Mouse (Mus musculus): Measurements from ENCODE around the gene Slc51b.

- TF ChIP-seq CHD2 (IDR thresholded peaks at IDR 0.05; ENCODE audit: low read depth, low read length), result no peak
- TF ChIP-seq ZC3H11A (IDR thresholded peaks at IDR 0.05; ENCODE audit: borderline replicate concordance, low read depth, low read length), result no peak
- TF ChIP-seq HCFC1 (IDR thresholded peaks at IDR 0.05; ENCODE audit: borderline replicate concordance, insufficient read depth, low read length), result no peak
- no peak for TF ChIP-seq MAFK (IDR thresholded peaks at IDR 0.05; ENCODE audit: insufficient read depth, low read depth, low read length)
- no peak for TF ChIP-seq ZNF384 (IDR thresholded peaks at IDR 0.05; ENCODE audit: low read depth, low read length)
Measured at GRCm38 (mm10) chr9:65428003-65428402, 5.2 kb upstream of the Slc51b start.

Data from ES-E14 (cell line).